In the genomic region with DNA sequence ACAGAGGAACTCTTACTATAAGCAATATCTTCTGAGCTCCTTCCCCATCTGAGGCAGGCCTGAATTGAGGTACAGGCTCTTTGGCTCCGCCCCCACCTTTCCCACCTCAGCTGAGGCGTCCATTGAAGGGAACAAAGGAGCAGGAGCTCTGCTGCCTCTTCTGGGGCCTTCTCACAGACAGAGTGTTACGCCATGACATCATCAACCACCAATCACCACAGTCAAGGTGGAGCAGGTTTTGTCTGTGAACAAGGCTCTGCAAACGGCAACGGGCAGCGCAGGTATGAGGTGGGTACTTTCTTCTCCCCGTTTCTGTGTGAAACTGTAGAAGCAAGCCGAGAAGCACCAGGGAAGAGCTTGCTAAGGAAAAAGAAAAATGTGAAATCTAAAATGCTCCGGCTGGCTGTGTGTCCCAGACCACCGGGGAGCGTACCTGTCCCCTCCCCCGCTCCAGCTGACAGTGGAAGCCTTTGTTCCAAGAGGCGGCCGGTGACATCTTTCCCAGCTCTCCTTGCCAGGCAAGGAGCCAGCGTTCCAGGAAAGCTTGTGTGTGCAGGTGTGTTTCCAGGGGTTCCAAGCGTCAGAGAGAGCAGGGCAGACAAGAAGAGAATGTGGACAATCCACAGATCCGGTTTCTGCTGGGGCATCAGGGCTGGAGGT, we compare ENCODE assay signal across 7 mouse cellular contexts.
DNase-seq lines count a peak whose midpoint lies in the region; ATAC-seq lines count a peak whose summit lies in the region.

No protein-coding gene starts in this region.

- peaks cover 24% of the 10 kb centered on the region for H3K4me1 ChIP-seq in forebrain, embryonic 16.5 days (replicated peaks; ENCODE audit: control insufficient read depth, insufficient read depth, low read length)
- peaks cover 36% of the 10 kb centered on the region for H3K4me1 ChIP-seq in neural tube, embryonic 12.5 days

- no peaks in the 10 kb centered on the region for H3K36me3 ChIP-seq in forebrain, embryonic 16.5 days (ENCODE audit: control insufficient read depth, insufficient read depth)
- H3K36me3 ChIP-seq in neural tube, embryonic 12.5 days: no peaks in the 10 kb centered on the region

- no peaks in the 10 kb centered on the region for H3K9me3 ChIP-seq in forebrain, embryonic 16.5 days (ENCODE audit: control insufficient read depth, low read length)
- no peaks in the 10 kb centered on the region for H3K9me3 ChIP-seq in neural tube, embryonic 12.5 days

- peak overlapping the region; percentile 47 for H3K4me2 ChIP-seq in forebrain, embryonic 16.5 days (ENCODE audit: low read length)
- H3K4me2 ChIP-seq in neural tube, embryonic 12.5 days (replicated peaks): 0 out of 2 replicates have a peak overlapping the region, but pooled peaks have one; percentile 19

- no peaks in the 10 kb centered on the region for H3K27me3 ChIP-seq in forebrain, embryonic 16.5 days (replicated peaks; ENCODE audit: control insufficient read depth, insufficient read depth, low read length)
- H3K27me3 ChIP-seq in neural tube, embryonic 12.5 days (replicated peaks): no peaks in the 10 kb centered on the region

- ATAC-seq in forebrain, embryonic 16.5 days: peak; percentile 91
- peak; percentile 80 for ATAC-seq in neural tube, embryonic 12.5 days (ENCODE audit: low FRiP score, low read depth)

- peak overlapping the region; percentile 31 for H3K4me3 ChIP-seq in forebrain, embryonic 16.5 days (replicated peaks; ENCODE audit: low read length)
- no peak overlapping the region for H3K4me3 ChIP-seq in neural tube, embryonic 12.5 days

- peak overlapping the region; percentile 52 for H3K9ac ChIP-seq in forebrain, embryonic 16.5 days (replicated peaks; ENCODE audit: low read depth, low read length)
- H3K9ac ChIP-seq in neural tube, embryonic 12.5 days: peak overlapping the region; percentile 38

- peak; percentile 46 for DNase-seq in urinary bladder, postnatal 14 days (ENCODE audit: low spot score)
- DNase-seq in urinary bladder, postnatal 10 days (ENCODE audit: low spot score): no peak
- DNase-seq in large intestine, adult 2 months (ENCODE audit: low read depth, low spot score): peak; percentile 64
- no peak for DNase-seq in adrenal gland, adult 8-10 months
- no peak for DNase-seq in thymus, postnatal 14 days

- WGBS in forebrain, embryonic 16.5 days: 20% methylated on average over 17 of the region's 17 CpGs
- WGBS in large intestine, adult 2 months: 24% methylated on average over 17 of the region's 17 CpGs
- WGBS in neural tube, embryonic 12.5 days: 34% methylated on average over 17 of the region's 17 CpGs

- peak overlapping the region; percentile 91 for H3K27ac ChIP-seq in forebrain, embryonic 16.5 days (ENCODE audit: low read length)
- H3K27ac ChIP-seq in neural tube, embryonic 12.5 days: peak overlapping the region; percentile 47; the same call in 1 of the 2 replicates

Comparison
In these comparisons a context has a peak if more than half of its experiments do, and no peak if none do; other contexts are left out.
1. DNase-seq: peak in urinary bladder, postnatal 14 days (single experiment) and large intestine, adult 2 months (single experiment); none in urinary bladder, postnatal 10 days (single experiment), adrenal gland, adult 8-10 months (single experiment) and thymus, postnatal 14 days (single experiment).